Mouse (Mus musculus) CH12.LX (cell line): ENCODE measurements at regions not wholly inside any gene's neighbourhood (a gene's known extent, or its start where the extent isn't known, plus 50 kb on each side); places are given as distances from the start of the nearest gene placed in this dataset.

Experiments
- DNase-seq: peaks from one replicate; pipeline ENCODE4 v3.0.0-alpha.2; 2013; ENCODE audit errors: extremely low read depth
- H3K27ac ChIP-seq: 2 replicates; pipeline ENCODE4 v1.5.1; 2012; ENCODE audit warnings: low read depth, mild to moderate bottlenecking, control low read depth, moderate library complexity; ENCODE audit not compliant: insufficient read depth
- H3K27me3 ChIP-seq: replicated peaks from 2 replicates; pipeline ENCODE3; 2012; ENCODE audit warnings: inconsistent platforms
- H3K36me3 ChIP-seq, 2 experiments: replicated peaks in 1 of 2; 2 replicates each; pipeline versions ENCODE3 to v1.6.1; 2012; ENCODE audit warnings: inconsistent platforms in 1 of 2, low read length in 1 of 2, mild to moderate bottlenecking in 1 of 2, mixed read lengths in 1 of 2, moderate library complexity in 1 of 2; ENCODE audit not compliant: control insufficient read depth in 1 of 2, insufficient read depth in 1 of 2
- H3K4me1 ChIP-seq, 2 experiments: 2 replicates each; pipeline ENCODE4 v1.6.1; 2012; ENCODE audit warnings: inconsistent platforms in 1 of 2, moderate library complexity in 1 of 2; ENCODE audit not compliant: insufficient read depth in 2 of 2, control insufficient read depth in 1 of 2
- H3K4me2 ChIP-seq: 2 replicates; pipeline ENCODE4 v1.6.1; 2012; ENCODE audit warnings: low read depth, mild to moderate bottlenecking, control low read depth; ENCODE audit not compliant: poor library complexity, insufficient read depth, severe bottlenecking
- H3K4me3 ChIP-seq, 3 experiments: fragments of 150-350 bp in 1 of 3; sonication (generic) in 1 of 3; replicated peaks in 1 of 3; 2 replicates each; pipeline versions ENCODE3 to v1.5.1; 2011 to 2012; ENCODE audit warnings: low read depth in 2 of 3, low read length in 2 of 3, mild to moderate bottlenecking in 2 of 3, moderate library complexity in 2 of 3, control low read depth in 1 of 3, improper control_type of control experiment in 1 of 3, inconsistent platforms in 1 of 3, mixed read lengths in 1 of 3; ENCODE audit not compliant: poor library complexity in 1 of 3
- H3K79me2 ChIP-seq: replicated peaks from 2 replicates; pipeline ENCODE4 v1.6.1; 2012; ENCODE audit warnings: mild to moderate bottlenecking, moderate library complexity; ENCODE audit not compliant: control insufficient read depth, poor library complexity, insufficient read depth, severe bottlenecking; ENCODE audit errors: extremely low read depth
- H3K9ac ChIP-seq: 2 replicates; pipeline ENCODE4 v1.6.1; 2012; ENCODE audit warnings: low read depth, mild to moderate bottlenecking, control low read depth, moderate library complexity; ENCODE audit not compliant: insufficient read depth
- H3K9me3 ChIP-seq: replicated peaks from 2 replicates; pipeline ENCODE3; 2012; ENCODE audit warnings: low read length, inconsistent platforms, mixed read lengths
- BHLHE40 ChIP-seq: IDR thresholded peaks from 2 replicates; pipeline ENCODE4 v1.6.1; 2011; ENCODE audit warnings: mild to moderate bottlenecking, low read depth, low read length, improper control_type of control experiment
- CHD2 ChIP-seq: IDR thresholded peaks from 2 replicates; pipeline ENCODE4 v1.6.1; 2011; ENCODE audit warnings: low read length, improper control_type of control experiment
- E2F4 ChIP-seq: IDR thresholded peaks from 2 replicates; pipeline ENCODE4 v1.6.1; 2011; ENCODE audit warnings: low read depth, low read length, improper control_type of control experiment; ENCODE audit not compliant: insufficient replicate concordance
- ELF1 ChIP-seq: IDR thresholded peaks from 2 replicates; pipeline ENCODE4 v1.6.1; 2014; ENCODE audit warnings: low read depth, mild to moderate bottlenecking, inconsistent platforms, low read length, improper control_type of control experiment
- GABPA ChIP-seq: IDR thresholded peaks from 2 replicates; pipeline ENCODE4 v1.6.1; 2012; ENCODE audit warnings: low read depth, low read length, improper control_type of control experiment, inconsistent platforms; ENCODE audit not compliant: insufficient replicate concordance
- HCFC1 ChIP-seq: IDR thresholded peaks from 2 replicates; pipeline ENCODE4 v1.6.1; 2012; ENCODE audit warnings: low read depth, mild to moderate bottlenecking, inconsistent platforms, low read length, improper control_type of control experiment
- JUN ChIP-seq: IDR thresholded peaks from 2 replicates; pipeline ENCODE4 v1.6.1; 2011; ENCODE audit warnings: low read depth, mild to moderate bottlenecking, low read length, improper control_type of control experiment, moderate library complexity; ENCODE audit not compliant: insufficient read depth
- KAT2A ChIP-seq: IDR thresholded peaks from 2 replicates; pipeline ENCODE4 v1.6.1; 2012; ENCODE audit warnings: low read length, improper control_type of control experiment, inconsistent platforms; ENCODE audit not compliant: insufficient replicate concordance
- MAFK ChIP-seq: IDR thresholded peaks from 2 replicates; pipeline ENCODE4 v1.6.1; 2011; ENCODE audit warnings: low read length, improper control_type of control experiment; ENCODE audit not compliant: insufficient replicate concordance
- MAZ ChIP-seq: IDR thresholded peaks from 2 replicates; pipeline ENCODE4 v1.6.1; 2012; ENCODE audit warnings: low read depth, mild to moderate bottlenecking, inconsistent platforms, low read length, improper control_type of control experiment, moderate library complexity
- MXI1 ChIP-seq: IDR thresholded peaks from 2 replicates; pipeline ENCODE4 v1.6.1; 2011; ENCODE audit warnings: mild to moderate bottlenecking, low read depth, low read length, improper control_type of control experiment
- RCOR1 ChIP-seq: conservative IDR thresholded peaks from 2 replicates; pipeline ENCODE4 v1.6.1; 2012; ENCODE audit warnings: low read depth, mild to moderate bottlenecking, inconsistent platforms, low read length, improper control_type of control experiment
- TBP ChIP-seq: conservative IDR thresholded peaks from 2 replicates; pipeline ENCODE4 v1.6.1; 2011; ENCODE audit warnings: low read depth, low read length, improper control_type of control experiment
- USF2 ChIP-seq: conservative IDR thresholded peaks from 2 replicates; pipeline ENCODE4 v1.6.1; 2011; ENCODE audit warnings: low read depth, low read length, improper control_type of control experiment
- ZNF384 ChIP-seq: IDR thresholded peaks from 2 replicates; pipeline ENCODE4 v1.6.1; 2012; ENCODE audit warnings: low read depth, low read length, improper control_type of control experiment, inconsistent platforms
- dilution Hi-C: fragments of 300-500 bp; cut with MboI; formaldehyde crosslinking; loops from 2 replicates; pipeline ENCODE4 v1.14.3; 2020; ENCODE audit warnings: low sequenced_read_pairs; ENCODE audit not compliant: extremely low pct_unique_long_range_greater_than_20kb, extremely low pct_ligation_motif_present
- in situ Hi-C: fragments of 300-500 bp; cut with MboI; formaldehyde crosslinking; loops from 3 replicates; pipeline ENCODE4 v1.14.3; 2019; ENCODE audit warnings: low sequenced_read_pairs, low pct_ligation_motif_present, low pct_unique_long_range_greater_than_20kb, mixed read lengths

DNA sequence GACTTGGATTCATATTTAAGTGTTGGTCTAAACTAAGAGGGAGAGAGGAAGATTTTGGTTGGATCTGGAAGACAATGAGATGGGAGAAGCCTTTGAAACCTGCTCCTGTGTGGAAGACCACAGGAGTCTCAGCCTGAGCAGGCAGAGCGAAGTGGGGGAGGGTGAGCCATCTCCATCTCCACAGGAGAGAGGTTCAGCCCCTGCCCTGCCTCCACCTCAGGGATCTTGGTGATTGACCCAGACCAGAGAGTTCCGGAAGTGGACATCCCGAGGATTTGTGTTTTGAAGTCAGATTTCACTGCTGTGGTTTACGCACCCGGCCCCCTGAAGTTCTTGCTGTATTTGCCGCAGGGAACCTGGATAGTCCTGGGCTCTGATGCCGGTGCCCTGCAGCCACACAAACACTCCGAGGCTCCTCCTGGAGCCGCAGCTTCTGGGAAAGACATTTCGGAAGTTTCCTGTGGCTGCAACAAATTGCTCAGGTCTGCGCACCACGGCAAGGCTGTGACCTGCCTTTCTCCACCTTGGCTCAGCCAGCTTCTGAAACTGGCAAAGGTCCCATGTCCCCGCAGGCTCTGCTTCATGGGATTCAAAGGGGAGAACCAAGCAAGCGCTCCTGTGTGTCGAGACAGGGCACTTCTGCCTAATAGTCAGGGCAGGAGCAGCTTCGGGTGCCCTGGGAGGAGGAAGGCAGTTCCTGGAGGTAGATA is 186.8 kb upstream of the Bmper start:
- no peak for DNase-seq
- Histone ChIP-seq H3K36me3 (no peaks in the 10 kb centered on the region), H3K4me1 (0 out of 4 replicates have a peak, but pooled peaks cover 0 to 2% of the 10 kb centered on the region in 2 experiments), H3K9ac (no peak overlapping the region), H3K27ac (no peak overlapping the region), H3K4me3 (no peak overlapping the region), H3K9me3 (no peaks in the 10 kb centered on the region), H3K4me2 (no peak overlapping the region), H3K27me3 (no peaks in the 10 kb centered on the region), H3K79me2 (no peaks in the 10 kb centered on the region)
- TF ChIP-seq TBP (no peak), USF2 (no peak), RCOR1 (no peak)
- in situ Hi-C loops = loop anchor here (25.0 kb wide), 1 partner anchor 201 kb away; no protein-coding TSS in a partner anchor
- dilution Hi-C loops = no loop called here

- Histone ChIP-seq H3K9me3 (no peaks in the 10 kb centered on the region), H3K27ac (no peak overlapping the region), H3K4me3 (no peak overlapping the region), H3K4me1 (no peaks in the 10 kb centered on the region), H3K27me3 (no peaks in the 10 kb centered on the region), H3K4me2 (no peak overlapping the region), H3K79me2 (no peaks in the 10 kb centered on the region), H3K9ac (no peak overlapping the region), H3K36me3 (no peaks in the 10 kb centered on the region)
- TF ChIP-seq ELF1 (no peak), MAFK (no peak), MXI1 (no peak), MAZ (no peak), CHD2 (no peak), TBP (no peak), HCFC1 (no peak), E2F4 (no peak), BHLHE40 (no peak), JUN (no peak), ZNF384 (no peak), KAT2A (no peak), GABPA (no peak)
- in situ Hi-C loops = loop anchor here (25.0 kb wide), 1 partner anchor 200 kb away; no protein-coding TSS in a partner anchor
- no peak for DNase-seq
- dilution Hi-C loops = no loop called here
Observed at GRCm38 (mm10) chr9:23037513-23037914, 185.4 kb upstream of the Bmper start.
